In the genomic region with DNA sequence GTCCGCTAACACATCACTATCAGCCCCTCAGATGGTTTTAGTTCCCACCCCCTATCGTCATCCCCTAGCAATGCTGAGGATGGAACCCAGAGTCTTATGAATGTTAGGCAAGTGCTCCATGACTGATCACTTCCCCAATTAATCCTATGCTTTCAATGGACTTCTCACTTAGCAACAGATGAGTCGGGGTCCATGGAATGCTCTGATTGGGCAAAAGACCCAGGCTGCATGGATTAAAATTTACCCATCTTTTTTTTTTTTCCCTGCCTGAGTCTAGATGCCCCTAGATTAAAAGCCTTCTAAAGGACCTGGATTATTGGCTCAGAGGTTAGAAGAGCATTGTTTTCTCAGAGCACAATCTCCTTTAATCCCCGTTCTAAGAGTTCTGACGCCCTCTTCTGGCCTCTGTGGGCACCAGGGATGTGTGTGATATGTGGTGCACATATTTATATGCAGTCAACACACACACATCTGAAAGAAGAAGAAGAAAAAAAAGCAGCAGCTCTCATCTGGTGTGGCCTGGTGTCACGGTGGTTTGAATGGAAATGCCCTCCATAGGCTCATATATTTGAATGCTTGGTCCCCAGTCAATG, we compare ENCODE assay signal across 9 mouse cellular contexts. TPM values are rescaled to one million over a fixed set of nuclear protein-coding genes. Genes with fewer than 3 reads are reported as not detected.
DNase-seq lines count a peak whose midpoint lies in the region; ATAC-seq and TF ChIP-seq lines count a peak whose summit lies in the region.
"Had no signal": no experiment of that assay in that cellular context is flagged by ENCODE, and none has a peak within 500 bp of the region (broad histone marks: within the 10 kb centered on the region; RNA-seq: fewer than 3 reads in every experiment).

No protein-coding gene starts in this region.

- DNase-seq in heart, postnatal 10 days, result peak; percentile 33 to 44
- DNase-seq in testis, postnatal 10 days (ENCODE audit: low spot score), result peak; percentile 41
- no peak for DNase-seq in testis, postnatal 14 days (ENCODE audit: low spot score)
- peak; percentile 83 for DNase-seq in kidney, postnatal 0 days (ENCODE audit: low spot score)
- DNase-seq in splenic B cell, adult 2 months (ENCODE audit: low read depth, low spot score), result peak; percentile 80
- DNase-seq in thymus, postnatal 10 days (ENCODE audit: low spot score in 2 of 2), result no peak
- no peak for DNase-seq in cerebellum, adult 11-12 months

- peaks cover 5% of the 10 kb centered on the region; the same call in 1 of the 2 replicates for H3K4me1 ChIP-seq in heart, embryonic 12.5 days (replicated peaks)
- H3K4me1 ChIP-seq in kidney, postnatal 0 days (replicated peaks; ENCODE audit: insufficient read depth, low read length), result 0 out of 2 replicates have a peak, but pooled peaks cover 3% of the 10 kb centered on the region
- H3K4me1 ChIP-seq: neural tube, embryonic 12.5 days had no signal

- no peak for ATAC-seq in heart, embryonic 12.5 days (ENCODE audit: insufficient number of reproducible peaks, low FRiP score)
- no peak; the same call in 1 of the 2 replicates for ATAC-seq in kidney, postnatal 0 days (replicated peaks; ENCODE audit: low FRiP score, low read depth)

- no peak overlapping the region for H3K9ac ChIP-seq in heart, embryonic 12.5 days
- H3K9ac ChIP-seq in kidney, postnatal 0 days (ENCODE audit: low read depth, low read length), result no peak overlapping the region
- H3K9ac ChIP-seq: neural tube, embryonic 12.5 days had no signal

- WGBS in heart, embryonic 12.5 days, result 48% methylated on average over 6 of the region's 6 CpGs
- WGBS in kidney, postnatal 0 days, result 58% methylated on average over 6 of the region's 6 CpGs

- no peaks in the 10 kb centered on the region for H3K27me3 ChIP-seq in heart, embryonic 12.5 days (replicated peaks)
- H3K27me3 ChIP-seq in kidney, postnatal 0 days (ENCODE audit: insufficient read depth, low read length), result no peaks in the 10 kb centered on the region
- H3K27me3 ChIP-seq in splenic B cell, adult 2 months (ENCODE audit: control insufficient read depth, insufficient read depth, low read length, poor library complexity, severe bottlenecking), result no peaks in the 10 kb centered on the region
- H3K27me3 ChIP-seq: neural tube, embryonic 12.5 days had no signal

- no peaks in the 10 kb centered on the region for H3K36me3 ChIP-seq in heart, embryonic 12.5 days
- no peaks in the 10 kb centered on the region for H3K36me3 ChIP-seq in kidney, postnatal 0 days (ENCODE audit: insufficient read depth, low read length)
- no peaks in the 10 kb centered on the region for H3K36me3 ChIP-seq in splenic B cell, adult 2 months (ENCODE audit: control insufficient read depth, insufficient read depth, low read length, poor library complexity, severe bottlenecking)
- H3K36me3 ChIP-seq: neural tube, embryonic 12.5 days had no signal

- no peak overlapping the region for H3K4me2 ChIP-seq in heart, embryonic 12.5 days
- no peak overlapping the region for H3K4me2 ChIP-seq in kidney, postnatal 0 days (ENCODE audit: low read length)
- H3K4me2 ChIP-seq: neural tube, embryonic 12.5 days had no signal

- peak; percentile 40 for TF ChIP-seq CTCF in kidney, postnatal 0 days (IDR thresholded peaks at IDR 0.05; ENCODE audit: low read depth)

- H3K9me3 ChIP-seq in heart, embryonic 12.5 days (replicated peaks), result peaks cover 2% of the 10 kb centered on the region; the same call in 1 of the 2 replicates
- H3K9me3 ChIP-seq in kidney, postnatal 0 days (replicated peaks; ENCODE audit: low read length), result no peaks in the 10 kb centered on the region
- H3K9me3 ChIP-seq: neural tube, embryonic 12.5 days had no signal

- no peak overlapping the region for H3K27ac ChIP-seq in heart, embryonic 12.5 days (ENCODE audit: poor library complexity, severe bottlenecking)
- no peak overlapping the region for H3K27ac ChIP-seq in kidney, postnatal 0 days
- H3K27ac ChIP-seq: neural tube, embryonic 12.5 days had no signal

- intact Hi-C loops in heart, postnatal 10 days (cut with DNase I), result no loop called here

- no peak overlapping the region for H3K4me3 ChIP-seq in heart, embryonic 12.5 days
- no peak overlapping the region for H3K4me3 ChIP-seq in kidney, postnatal 0 days (replicated peaks; ENCODE audit: low read depth, low read length)
- H3K4me3 ChIP-seq: neural tube, embryonic 12.5 days had no signal

RNA-seq across cellular contexts. Expression of gene Sar1b, which starts 46.2 kb away (rescaled TPM):
- total RNA-seq in heart, postnatal 10 days (2021), result 10 to 100 TPM; 94.0 to 96.2 TPM
- polyA plus RNA-seq in heart, embryonic 12.5 days (2016; fragmentation: Nextera tagmentation; extraction: Ambion mirVana), result 123 and 127 TPM in 2 replicates
- polyA plus RNA-seq in kidney, postnatal 0 days (2015; fragmentation: Nextera tagmentation; extraction: Ambion mirVana), result 154 and 156 TPM in 2 replicates

RNA-seq across cellular contexts. Expression of gene Sec24a, which starts 46.3 kb away (rescaled TPM):
- 10 to 100 TPM; 22.4 to 22.8 TPM for total RNA-seq in heart, postnatal 10 days (2021)
- polyA plus RNA-seq in heart, embryonic 12.5 days (2016; fragmentation: Nextera tagmentation; extraction: Ambion mirVana), result 14.6 and 15.2 TPM in 2 replicates
- polyA plus RNA-seq in kidney, postnatal 0 days (2015; fragmentation: Nextera tagmentation; extraction: Ambion mirVana), result 10.6 and 10.9 TPM in 2 replicates

RNA-seq across cellular contexts. Expression of gene Jade2, which starts 47.7 kb away (rescaled TPM):
- total RNA-seq in heart, postnatal 10 days (2021), result 1 to 10 TPM; 3.5 to 6.6 TPM
- polyA plus RNA-seq in heart, embryonic 12.5 days (2016; fragmentation: Nextera tagmentation; extraction: Ambion mirVana), result 0.57 and 0.81 TPM in 2 replicates
- polyA plus RNA-seq in kidney, postnatal 0 days (2015; fragmentation: Nextera tagmentation; extraction: Ambion mirVana), result 1.0 and 1.2 TPM in 2 replicates

Comparison
In these comparisons a context has a peak if more than half of its experiments do, and no peak if none do; other contexts are left out.
1. DNase-seq: peak in heart, postnatal 10 days (2 of 2), testis, postnatal 10 days (single experiment), kidney, postnatal 0 days (single experiment) and splenic B cell, adult 2 months (single experiment); none in testis, postnatal 14 days (single experiment), thymus, postnatal 10 days (0 of 2) and cerebellum, adult 11-12 months (single experiment).